Mouse (Mus musculus) limb, embryonic 14.5 days (tissue): ENCODE results near the gene Spen. TPM values are rescaled to one million over a fixed set of nuclear protein-coding genes. Genes with fewer than 3 reads are reported as not detected.

ENCODE experiments used
- ATAC-seq: fragments of 200-750 bp; cut with Nextera tagmentation; 2 replicates; pipeline ENCODE4 v1.8.0; 2017; ENCODE audit warnings: low read depth, moderate number of reproducible peaks, moderate TSS enrichment; ENCODE audit not compliant: low FRiP score
- DNase-seq: peaks from one replicate; pipeline ENCODE4 v3.0.0-alpha.2; 2015; ENCODE audit warnings: low spot score
- H3K27ac ChIP-seq: fragments of 300-500 bp; sonication (generic); replicated peaks from 2 replicates; pipeline ENCODE4 v1.5.1; 2014; ENCODE audit warnings: low read depth, mild to moderate bottlenecking, low read length, moderate library complexity, mixed read lengths
- H3K27me3 ChIP-seq: fragments of 300-500 bp; sonication (generic); 2 replicates; pipeline ENCODE4 v1.6.1; 2014; ENCODE audit warnings: low read length, mixed read lengths; ENCODE audit not compliant: control insufficient read depth, insufficient read depth
- H3K36me3 ChIP-seq: fragments of 300-500 bp; sonication (generic); 2 replicates; pipeline ENCODE4 v1.6.1; 2014; ENCODE audit warnings: mild to moderate bottlenecking, low read length, moderate library complexity, mixed read lengths; ENCODE audit not compliant: control insufficient read depth, insufficient read depth
- H3K4me1 ChIP-seq: fragments of 300-500 bp; sonication (generic); 2 replicates; pipeline ENCODE4 v1.6.1; 2014; ENCODE audit warnings: antibody characterized with exemption, low read length, mixed read lengths; ENCODE audit not compliant: control insufficient read depth, insufficient read depth
- H3K4me2 ChIP-seq: fragments of 300-500 bp; sonication (generic); replicated peaks from 2 replicates; pipeline ENCODE4 v1.6.1; 2014; ENCODE audit warnings: low read depth, mild to moderate bottlenecking, low read length, moderate library complexity; ENCODE audit not compliant: severe bottlenecking
- H3K4me3 ChIP-seq: fragments of 300-500 bp; sonication (generic); replicated peaks from 2 replicates; pipeline ENCODE4 v1.5.1; 2014; ENCODE audit warnings: low read length
- H3K9ac ChIP-seq: fragments of 300-500 bp; sonication (generic); 2 replicates; pipeline ENCODE4 v1.6.1; 2014; ENCODE audit warnings: mild to moderate bottlenecking, low read depth, low read length, moderate library complexity; ENCODE audit not compliant: severe bottlenecking
- H3K9me3 ChIP-seq: fragments of 300-500 bp; sonication (generic); 2 replicates; pipeline ENCODE4 v1.6.1; 2016; ENCODE audit warnings: low read length; ENCODE audit not compliant: control insufficient read depth
- POLR2A ChIP-seq: fragments of 200-500 bp; IDR thresholded peaks from 2 replicates; pipeline ENCODE4 v1.8.0; 2012; ENCODE audit warnings: inconsistent platforms, mild to moderate bottlenecking, moderate library complexity, borderline replicate concordance; ENCODE audit not compliant: insufficient read depth, insufficient read length; ENCODE audit errors: extremely low read depth
- WGBS: fragments of 180-500 bp; shearing (Covaris S2); extraction: QIAGEN DNeasy Blood & Tissue Kit; methylation state at CpG from one replicate; pipeline ENCODE4 v1.1.7; 2014; 5-methylcytosine and 5-hydroxymethylcytosine counted together
- polyA plus RNA-seq, 2 experiments: library from polyadenylated mRNA; depleted of rRNA in 1 of 2; stranded (reverse) in 1 of 2; unstranded in 1 of 2; fragments of >200 nt; fragmentation: Nextera tagmentation in 1 of 2; extraction: Ambion mirVana in 1 of 2; gene quantifications; 2 replicates each; pipeline versions ENCODE4 v1.2.1 to v1.2.3; 2012 to 2014

Gene Spen
- polyA plus RNA-seq, 2 experiments: 13.1 to 15.9 TPM

GRCm38 (mm10) chr4:141472641-141473321 is 65.6 kb downstream of the Spen start:
- 87% methylated on average over 32 of the region's 32 CpGs for WGBS

GRCm38 (mm10) chr4:141471491-141471890 is 66.9 kb downstream of the Spen start:
- no peak for ATAC-seq
- no peak overlapping the region for H3K4me3 ChIP-seq
- no peak for TF ChIP-seq POLR2A
- no peaks in the 10 kb centered on the region for H3K27me3 ChIP-seq
- 96% methylated on average over 16 of the region's 16 CpGs for WGBS
- H3K9ac ChIP-seq: no peak overlapping the region
- H3K27ac ChIP-seq: no peak overlapping the region
- no peaks in the 10 kb centered on the region for H3K9me3 ChIP-seq
- no peaks in the 10 kb centered on the region for H3K4me1 ChIP-seq
- peaks cover 98% of the 10 kb centered on the region for H3K36me3 ChIP-seq
- no peak overlapping the region for H3K4me2 ChIP-seq
- no peak for DNase-seq

More at GRCm38 (mm10) chr4:141472641-141473321, 65.6 kb downstream of the Spen start:
- Histone ChIP-seq H3K9ac (no peak overlapping the region), H3K4me3 (no peak overlapping the region), H3K36me3 (peaks cover 98% of the 10 kb centered on the region), H3K27me3 (no peaks in the 10 kb centered on the region), H3K9me3 (no peaks in the 10 kb centered on the region), H3K4me1 (no peaks in the 10 kb centered on the region), H3K4me2 (no peak overlapping the region), H3K27ac (no peak overlapping the region)
- no peak for DNase-seq
- no peak for ATAC-seq
- no peak for TF ChIP-seq POLR2A

- no peak overlapping the region for H3K9ac ChIP-seq
- no peak for ATAC-seq
- peaks cover 98% of the 10 kb centered on the region for H3K36me3 ChIP-seq
- no peaks in the 10 kb centered on the region for H3K4me1 ChIP-seq
- no peak overlapping the region for H3K4me2 ChIP-seq
- no peaks in the 10 kb centered on the region for H3K9me3 ChIP-seq
- DNase-seq: no peak
- no peak for TF ChIP-seq POLR2A
- H3K27me3 ChIP-seq: no peaks in the 10 kb centered on the region
- WGBS: 86% methylated on average over 9 of the region's 9 CpGs
- no peak overlapping the region for H3K27ac ChIP-seq
- no peak overlapping the region for H3K4me3 ChIP-seq
Measured at GRCm38 (mm10) chr4:141469343-141469742, 69.1 kb downstream of the Spen start.

- Histone ChIP-seq H3K27me3 (no peaks in the 10 kb centered on the region), H3K4me2 (no peak overlapping the region), H3K36me3 (peaks cover 98% of the 10 kb centered on the region), H3K9ac (no peak overlapping the region), H3K9me3 (no peaks in the 10 kb centered on the region), H3K27ac (no peak overlapping the region; the same call in 1 of the 2 replicates), H3K4me3 (no peak overlapping the region), H3K4me1 (no peaks in the 10 kb centered on the region)
- 63% methylated on average over 10 of the region's 10 CpGs for WGBS
- TF ChIP-seq POLR2A: no peak
- ATAC-seq (no peak), DNase-seq (no peak)
Measured at GRCm38 (mm10) chr4:141468576-141468975, 69.8 kb downstream of the Spen start.

GRCm38 (mm10) chr4:141467581-141467927 is 70.8 kb downstream of the Spen start:
- DNase-seq (no peak), ATAC-seq (no peak)
- Histone ChIP-seq H3K27ac (no peak overlapping the region), H3K4me1 (no peaks in the 10 kb centered on the region), H3K4me3 (no peak overlapping the region), H3K27me3 (no peaks in the 10 kb centered on the region), H3K4me2 (no peak overlapping the region), H3K9me3 (no peaks in the 10 kb centered on the region), H3K9ac (no peak overlapping the region), H3K36me3 (peaks cover 99% of the 10 kb centered on the region)
- WGBS: 84% methylated on average over 6 of the region's 6 CpGs
- TF ChIP-seq POLR2A: no peak
